Mouse (Mus musculus): ENCODE results near the gene Cemip.

- TF ChIP-seq CTCF (IDR thresholded peaks at IDR 0.05; ENCODE audit: low read depth, low read length), result no peak
- TF ChIP-seq POLR2A (IDR thresholded peaks at IDR 0.05; ENCODE audit: extremely low read depth, insufficient read depth, low read length), result no peak
These were observed 53.5 kb downstream of the Cemip start for GRCm38 (mm10) chr7:84032831-84033230.

All from liver, adult 2 months (tissue).